In genomic region chr7:120054016-120054415, GRCm38 (mm10) we compare ENCODE assay signal across 30 mouse cellular contexts. TPM values are rescaled to one million over a fixed set of nuclear protein-coding genes. Genes with fewer than 3 reads are reported as not detected.
A peak's percentile ranks its signal among the peaks of the same experiment; 100 is the strongest.
DNase-seq lines count a peak whose midpoint lies in the region; ATAC-seq lines count a peak whose summit lies in the region.
"Had no signal": no experiment of that assay in that cellular context is flagged by ENCODE, and none has a peak within 500 bp of the region (broad histone marks: within the 10 kb centered on the region; RNA-seq: fewer than 3 reads in every experiment).

No protein-coding gene starts in this region.

- H3K27me3 ChIP-seq in heart, embryonic 10.5 days (ENCODE audit: insufficient read depth, poor library complexity, severe bottlenecking): no peaks in the 10 kb centered on the region
- H3K27me3 ChIP-seq in heart, embryonic 13.5 days (replicated peaks): no peaks in the 10 kb centered on the region
- H3K27me3 ChIP-seq in heart, embryonic 16.5 days (ENCODE audit: control insufficient read depth, insufficient read depth, low read length): no peaks in the 10 kb centered on the region
- H3K27me3 ChIP-seq: embryonic facial prominence, embryonic 12.5 days; embryonic facial prominence, embryonic 15.5 days; hindbrain, embryonic 13.5 days; intestine, embryonic 15.5 days; kidney, embryonic 15.5 days had no signal

- peak overlapping the region; percentile 73 for H3K27ac ChIP-seq in heart, embryonic 10.5 days
- H3K27ac ChIP-seq in heart, embryonic 13.5 days (replicated peaks): peak overlapping the region; percentile 77
- H3K27ac ChIP-seq in heart, embryonic 16.5 days (ENCODE audit: low read length): peak overlapping the region; percentile 65
- H3K27ac ChIP-seq: embryonic facial prominence, embryonic 12.5 days; embryonic facial prominence, embryonic 15.5 days; hindbrain, embryonic 10.5 days; hindbrain, embryonic 13.5 days; intestine, embryonic 15.5 days; kidney, embryonic 15.5 days had no signal

- no peaks in the 10 kb centered on the region for H3K36me3 ChIP-seq in heart, embryonic 10.5 days
- H3K36me3 ChIP-seq in heart, embryonic 13.5 days: no peaks in the 10 kb centered on the region
- no peaks in the 10 kb centered on the region for H3K36me3 ChIP-seq in heart, embryonic 16.5 days (ENCODE audit: control insufficient read depth, insufficient read depth)
- H3K36me3 ChIP-seq: embryonic facial prominence, embryonic 12.5 days; embryonic facial prominence, embryonic 15.5 days; hindbrain, embryonic 10.5 days; hindbrain, embryonic 13.5 days; intestine, embryonic 15.5 days; kidney, embryonic 15.5 days had no signal

- no peak overlapping the region for H3K4me3 ChIP-seq in heart, embryonic 10.5 days
- no peak overlapping the region for H3K4me3 ChIP-seq in heart, embryonic 13.5 days
- H3K4me3 ChIP-seq in heart, embryonic 16.5 days (ENCODE audit: low read length): no peak overlapping the region
- H3K4me3 ChIP-seq: embryonic facial prominence, embryonic 12.5 days; embryonic facial prominence, embryonic 15.5 days; hindbrain, embryonic 10.5 days; hindbrain, embryonic 13.5 days; intestine, embryonic 15.5 days; kidney, embryonic 15.5 days had no signal

- no peaks in the 10 kb centered on the region for H3K9me3 ChIP-seq in heart, embryonic 10.5 days
- no peaks in the 10 kb centered on the region for H3K9me3 ChIP-seq in heart, embryonic 13.5 days
- H3K9me3 ChIP-seq in heart, embryonic 16.5 days (replicated peaks; ENCODE audit: control insufficient read depth, low read length): no peaks in the 10 kb centered on the region
- H3K9me3 ChIP-seq: embryonic facial prominence, embryonic 12.5 days; embryonic facial prominence, embryonic 15.5 days; hindbrain, embryonic 10.5 days; hindbrain, embryonic 13.5 days; intestine, embryonic 15.5 days; kidney, embryonic 15.5 days had no signal

- peaks cover 14% of the 10 kb centered on the region for H3K4me1 ChIP-seq in heart, embryonic 10.5 days
- H3K4me1 ChIP-seq in heart, embryonic 13.5 days: peaks cover 23% of the 10 kb centered on the region
- H3K4me1 ChIP-seq in heart, embryonic 16.5 days (ENCODE audit: control insufficient read depth, insufficient read depth, low read length): peaks cover 12% of the 10 kb centered on the region
- H3K4me1 ChIP-seq: embryonic facial prominence, embryonic 12.5 days; embryonic facial prominence, embryonic 15.5 days; hindbrain, embryonic 10.5 days; hindbrain, embryonic 13.5 days; intestine, embryonic 15.5 days; kidney, embryonic 15.5 days had no signal

- 10% methylated on average over 1 of the region's 2 CpGs for WGBS in heart, embryonic 10.5 days
- WGBS in heart, embryonic 13.5 days: 20% methylated on average over 2 of the region's 2 CpGs
- WGBS in heart, embryonic 16.5 days: 2% methylated on average over 2 of the region's 2 CpGs

- no peak for ATAC-seq in heart, embryonic 13.5 days (ENCODE audit: extremely low read depth, insufficient number of reproducible peaks, low FRiP score, low TSS enrichment)
- no peak; the same call in 1 of the 2 replicates for ATAC-seq in heart, embryonic 16.5 days (replicated peaks; ENCODE audit: extremely low read depth, insufficient read depth, low FRiP score)
- ATAC-seq: CD4-positive, CD25-positive, alpha-beta regulatory T cell, adult 4 months; forebrain, embryonic 14.5 days; forebrain, postnatal 0 days; hindbrain, embryonic 16.5 days; intestine, embryonic 15.5 days had no signal

- H3K9ac ChIP-seq in heart, embryonic 13.5 days: 0 out of 2 replicates have a peak overlapping the region, but pooled peaks have one; percentile 7
- no peak overlapping the region for H3K9ac ChIP-seq in heart, embryonic 16.5 days (ENCODE audit: low read length)
- H3K9ac ChIP-seq: embryonic facial prominence, embryonic 12.5 days; embryonic facial prominence, embryonic 15.5 days; forebrain, postnatal 0 days; hindbrain, embryonic 13.5 days; intestine, embryonic 15.5 days; kidney, embryonic 15.5 days had no signal

- H3K4me2 ChIP-seq in heart, embryonic 13.5 days: peak overlapping the region; percentile 48
- H3K4me2 ChIP-seq in heart, embryonic 16.5 days (ENCODE audit: low read depth, low read length): 0 out of 2 replicates have a peak overlapping the region, but pooled peaks have one; percentile 17
- H3K4me2 ChIP-seq: embryonic facial prominence, embryonic 12.5 days; embryonic facial prominence, embryonic 15.5 days; hindbrain, embryonic 13.5 days; intestine, embryonic 15.5 days; kidney, embryonic 15.5 days had no signal

- no peak for DNase-seq in heart, embryonic 10.5 days (ENCODE audit: low spot score)
- DNase-seq in heart, postnatal 14 days: no peak
- DNase-seq in heart, adult 9 months (ENCODE audit: low spot score in 2 of 2): no peak
- no peak for DNase-seq in frontal cortex, adult 2 months (ENCODE audit: extremely low spot score in 1 of 2, low spot score in 1 of 2)
- DNase-seq: adrenal gland, adult 2 months; adrenal gland, postnatal 14 days; cerebellum, adult 11 months; cerebellum, adult 2 months; cerebellum, adult 9-11 months; cerebellum, postnatal 25 days; forebrain, postnatal 0 days; gastrocnemius, postnatal 10 days; gastrocnemius, postnatal 36 days; kidney, adult 11 months; kidney, adult 8-10 months had no signal

- intact Hi-C loops in heart, postnatal 14 days (cut with DNase I): no loop called here

RNA-seq across cellular contexts. Expression of gene Dnah3, which starts 41.1 kb away (rescaled TPM):
- polyA plus RNA-seq in heart, embryonic 10.5 days (2016; fragmentation: Nextera tagmentation; extraction: Ambion mirVana): not detected in 2 replicates
- total RNA-seq in heart, postnatal 14 days (2021): under 1 TPM in 1 of 2 experiments, not detected in 1; 0.29 TPM
- not detected in 2 replicates for polyA plus RNA-seq in heart, embryonic 13.5 days (2015; fragmentation: Nextera tagmentation; extraction: Ambion mirVana)
- polyA plus RNA-seq in heart, embryonic 16.5 days (2015; fragmentation: Nextera tagmentation; extraction: Ambion mirVana): 0.12 and 0.32 TPM in 2 replicates
- 0.02 and 0.06 TPM in 2 replicates for polyA plus RNA-seq in frontal cortex, adult 2 months (2012; rRNA removed)
- total RNA-seq: adrenal gland, postnatal 14 days; common myeloid progenitor, adult 5-6 weeks; gastrocnemius, postnatal 10 days; granulocyte monocyte progenitor cell, adult 5-6 weeks; MEL had no signal
- polyA plus RNA-seq: adrenal gland, adult 2 months; C2C12; CD4-positive, CD25-positive, alpha-beta regulatory T cell, adult 4 months; embryonic facial prominence, embryonic 12.5 days; intestine, embryonic 15.5 days; kidney, embryonic 15.5 days had no signal

RNA-seq across cellular contexts. Expression of gene Tmem159, which starts 48.1 kb away (rescaled TPM):
- 18.1 and 20.4 TPM in 2 replicates for polyA plus RNA-seq in heart, embryonic 10.5 days (2016; fragmentation: Nextera tagmentation; extraction: Ambion mirVana)
- 10 to 100 TPM; 15.9 to 17.4 TPM for total RNA-seq in heart, postnatal 14 days (2021)
- polyA plus RNA-seq in heart, embryonic 13.5 days (2015; fragmentation: Nextera tagmentation; extraction: Ambion mirVana): 19.5 and 39.1 TPM in 2 replicates
- polyA plus RNA-seq in heart, embryonic 16.5 days (2015; fragmentation: Nextera tagmentation; extraction: Ambion mirVana): 29.9 and 39.9 TPM in 2 replicates
- 12.0 and 14.8 TPM in 2 replicates for polyA plus RNA-seq in frontal cortex, adult 2 months (2012; rRNA removed)
- total RNA-seq: MEL had no signal
